Mouse (Mus musculus): Measurements from ENCODE around the gene Ptpn13.

The Ptpn13 gene

GRCm38 (mm10) chr5:103596467-103597146 is 171.6 kb downstream of the Ptpn13 start:
- no peak for DNase-seq (ENCODE audit: low spot score in 2 of 2)

GRCm38 (mm10) chr5:103597604-103598003 is 172.6 kb downstream of the Ptpn13 start:
- no peak for DNase-seq (ENCODE audit: low spot score in 2 of 2)

GRCm38 (mm10) chr5:103598264-103598663 is 173.3 kb downstream of the Ptpn13 start:
- DNase-seq (ENCODE audit: low spot score in 2 of 2), result no peak

- DNase-seq (ENCODE audit: low spot score in 2 of 2), result no peak
These were observed 173.9 kb downstream of the Ptpn13 start for GRCm38 (mm10) chr5:103598881-103599280.

- DNase-seq (ENCODE audit: low spot score in 2 of 2), result no peak
These were observed 178.3 kb downstream of the Ptpn13 start for GRCm38 (mm10) chr5:103603115-103603893.

GRCm38 (mm10) chr5:103605707-103606106 is 180.7 kb downstream of the Ptpn13 start:
- no peak for DNase-seq (ENCODE audit: low spot score in 2 of 2)

GRCm38 (mm10) chr5:103610148-103610547 is 185.2 kb downstream of the Ptpn13 start:
- DNase-seq (ENCODE audit: low spot score in 2 of 2), result no peak

- no peak for DNase-seq (ENCODE audit: low spot score in 2 of 2)
These were observed 186.0 kb downstream of the Ptpn13 start for GRCm38 (mm10) chr5:103610856-103611472.

GRCm38 (mm10) chr5:103612316-103612715 is 187.3 kb downstream of the Ptpn13 start:
- DNase-seq (ENCODE audit: low spot score in 2 of 2), result no peak

- no peak for DNase-seq (ENCODE audit: low spot score in 2 of 2)
These were observed 189.4 kb downstream of the Ptpn13 start for GRCm38 (mm10) chr5:103614356-103614755.

- no peak for DNase-seq (ENCODE audit: low spot score in 2 of 2)
These were observed 192.2 kb downstream of the Ptpn13 start for GRCm38 (mm10) chr5:103617191-103617590.

GRCm38 (mm10) chr5:103620301-103620973 is 195.4 kb downstream of the Ptpn13 start:
- no peak for DNase-seq (ENCODE audit: low spot score in 2 of 2)

- no peak for DNase-seq (ENCODE audit: low spot score in 2 of 2)
These were observed 197.3 kb downstream of the Ptpn13 start for GRCm38 (mm10) chr5:103622321-103622720.

- DNase-seq (ENCODE audit: low spot score in 2 of 2), result no peak
These were observed 199.8 kb downstream of the Ptpn13 start for GRCm38 (mm10) chr5:103624831-103625230.

- DNase-seq (ENCODE audit: low spot score in 2 of 2), result no peak
These were observed 203.5 kb downstream of the Ptpn13 start for GRCm38 (mm10) chr5:103628499-103628898.

GRCm38 (mm10) chr5:103629111-103629764 is 204.2 kb downstream of the Ptpn13 start, which contains the start of gene Slc10a6:
Gene Slc10a6 (minus strand): TSS chr5:103629403.
- no peak for DNase-seq (ENCODE audit: low spot score in 2 of 2)

- no peak for DNase-seq (ENCODE audit: low spot score in 2 of 2)
These were observed 205.0 kb downstream of the Ptpn13 start for GRCm38 (mm10) chr5:103629854-103630580.

- no peak for DNase-seq (ENCODE audit: low spot score in 2 of 2)
These were observed 212.2 kb downstream of the Ptpn13 start for GRCm38 (mm10) chr5:103637162-103637561.

- no peak for DNase-seq (ENCODE audit: low spot score in 2 of 2)
These were observed 219.2 kb downstream of the Ptpn13 start for GRCm38 (mm10) chr5:103644167-103644566.

GRCm38 (mm10) chr5:103647320-103647719 is 222.3 kb downstream of the Ptpn13 start:
- no peak for DNase-seq (ENCODE audit: low spot score in 2 of 2)
